Mouse (Mus musculus) MEL (cell line): ENCODE measurements around the gene 1700024P04Rik. TPM values are rescaled to one million over a fixed set of nuclear protein-coding genes. Genes with fewer than 3 reads are reported as not detected.

ENCODE experiments used
- DNase-seq: peaks from one replicate; pipeline ENCODE4 v3.0.0; 2011; ENCODE audit warnings: low read depth, low spot score
- H3K27ac ChIP-seq: 2 replicates; pipeline ENCODE4 v1.5.1; 2012; ENCODE audit warnings: low read depth, mild to moderate bottlenecking, control low read depth, low read length, moderate library complexity; ENCODE audit not compliant: control insufficient read depth
- H3K27me3 ChIP-seq, 2 experiments: fragments of 150-350 bp in 1 of 2; sonication (generic) in 1 of 2; 2 replicates each; pipeline ENCODE4 v1.6.1; 2012; ENCODE audit warnings: low read length in 2 of 2, mild to moderate bottlenecking in 2 of 2, improper control_type of control experiment in 1 of 2, moderate library complexity in 1 of 2; ENCODE audit not compliant: insufficient read depth in 2 of 2, control insufficient read depth in 1 of 2
- H3K36me3 ChIP-seq, 2 experiments: 2 replicates each; pipeline ENCODE4 v1.6.1; 2012 to 2014; ENCODE audit warnings: low read length in 2 of 2, improper control_type of control experiment in 1 of 2, inconsistent platforms in 1 of 2, mild to moderate bottlenecking in 1 of 2; ENCODE audit not compliant: insufficient read depth in 2 of 2, control insufficient read depth in 1 of 2
- H3K4me1 ChIP-seq, 2 experiments: fragments of 150-350 bp in 1 of 2; sonication (generic) in 1 of 2; 2 replicates each; pipeline ENCODE4 v1.6.1; 2012; ENCODE audit warnings: low read length in 2 of 2, improper control_type of control experiment in 1 of 2, mild to moderate bottlenecking in 1 of 2; ENCODE audit not compliant: insufficient read depth in 2 of 2, control insufficient read depth in 1 of 2
- H3K4me3 ChIP-seq, 2 experiments: fragments of 150-350 bp in 1 of 2; sonication (generic) in 1 of 2; 2 replicates each; pipeline ENCODE4 v1.5.1; 2012; ENCODE audit warnings: low read depth in 2 of 2, low read length in 2 of 2, mild to moderate bottlenecking in 2 of 2, moderate library complexity in 2 of 2, control low read depth in 1 of 2, improper control_type of control experiment in 1 of 2; ENCODE audit not compliant: control insufficient read depth in 1 of 2, insufficient read depth in 1 of 2
- H3K79me2 ChIP-seq: 2 replicates; pipeline ENCODE4 v1.6.1; 2012; ENCODE audit warnings: mild to moderate bottlenecking, low read length, moderate library complexity; ENCODE audit not compliant: control insufficient read depth, poor library complexity, insufficient read depth
- H3K9ac ChIP-seq: 2 replicates; pipeline ENCODE4 v1.6.1; 2012; ENCODE audit warnings: low read depth, mild to moderate bottlenecking, control low read depth, low read length, moderate library complexity; ENCODE audit not compliant: control insufficient read depth, poor library complexity, severe bottlenecking
- H3K9me3 ChIP-seq: fragments of 150-350 bp; sonication (generic); replicated peaks from 2 replicates; pipeline ENCODE4 v1.6.1; 2012; ENCODE audit warnings: mild to moderate bottlenecking, low read length, improper control_type of control experiment, moderate library complexity; ENCODE audit not compliant: insufficient read depth
- CHD1 ChIP-seq: IDR thresholded peaks from 2 replicates; pipeline ENCODE4 v1.6.1; 2012; ENCODE audit warnings: low read depth, mild to moderate bottlenecking, inconsistent platforms, low read length, improper control_type of control experiment
- E2F4 ChIP-seq: IDR thresholded peaks from 2 replicates; pipeline ENCODE4 v1.6.1; 2011; ENCODE audit warnings: low read depth, low read length, improper control_type of control experiment, borderline replicate concordance
- ETS1 ChIP-seq: IDR thresholded peaks from 2 replicates; pipeline ENCODE4 v1.6.1; 2012; ENCODE audit warnings: low read depth, mild to moderate bottlenecking, inconsistent platforms, low read length, improper control_type of control experiment, moderate library complexity
- GABPA ChIP-seq: IDR thresholded peaks from 2 replicates; pipeline ENCODE4 v1.6.1; 2012; ENCODE audit warnings: low read depth, mild to moderate bottlenecking, inconsistent platforms, low read length, improper control_type of control experiment, moderate library complexity
- HCFC1 ChIP-seq: IDR thresholded peaks from 2 replicates; pipeline ENCODE4 v1.6.1; 2012; ENCODE audit warnings: low read depth, mild to moderate bottlenecking, inconsistent platforms, low read length, improper control_type of control experiment, moderate library complexity
- KAT2A ChIP-seq: conservative IDR thresholded peaks from 2 replicates; pipeline ENCODE4 v1.6.1; 2012; ENCODE audit warnings: low read depth, low read length, improper control_type of control experiment, inconsistent platforms
- MAFK ChIP-seq: IDR thresholded peaks from 2 replicates; pipeline ENCODE4 v1.6.1; 2011; ENCODE audit warnings: low read depth, mild to moderate bottlenecking, low read length, improper control_type of control experiment, borderline replicate concordance
- MAX ChIP-seq: IDR thresholded peaks from 2 replicates; pipeline ENCODE4 v1.6.1; 2011; ENCODE audit warnings: low read length, improper control_type of control experiment
- MAZ ChIP-seq: IDR thresholded peaks from 2 replicates; pipeline ENCODE4 v1.6.1; 2012; ENCODE audit warnings: low read depth, mild to moderate bottlenecking, inconsistent platforms, low read length, improper control_type of control experiment
- MXI1 ChIP-seq: IDR thresholded peaks from 2 replicates; pipeline ENCODE4 v1.6.1; 2011; ENCODE audit warnings: mild to moderate bottlenecking, low read depth, low read length, improper control_type of control experiment
- MYB ChIP-seq: IDR thresholded peaks from 2 replicates; pipeline ENCODE4 v1.6.1; 2011; ENCODE audit warnings: mild to moderate bottlenecking, low read depth, low read length, improper control_type of control experiment
- MYC ChIP-seq: IDR thresholded peaks from 2 replicates; pipeline ENCODE4 v1.6.1; 2011; ENCODE audit warnings: low read depth, mild to moderate bottlenecking, low read length, improper control_type of control experiment, moderate library complexity
- NELFE ChIP-seq: IDR thresholded peaks from 2 replicates; pipeline ENCODE4 v1.6.1; 2011; ENCODE audit warnings: low read depth, low read length, improper control_type of control experiment
- POLR2A ChIP-seq, 2 experiments: IDR thresholded peaks; 2 replicates each; pipeline ENCODE4 v1.6.1; 2011 to 2012; ENCODE audit warnings: low read length in 2 of 2, mild to moderate bottlenecking in 2 of 2, control low read depth in 1 of 2, improper control_type of control experiment in 1 of 2, low read depth in 1 of 2, moderate library complexity in 1 of 2; ENCODE audit not compliant: control insufficient read depth in 1 of 2, insufficient read depth in 1 of 2, poor library complexity in 1 of 2
- POLR2AphosphoS2 ChIP-seq: IDR thresholded peaks from 2 replicates; pipeline ENCODE4 v1.6.1; 2011; ENCODE audit warnings: low read length, improper control_type of control experiment
- RCOR1 ChIP-seq: IDR thresholded peaks from 2 replicates; pipeline ENCODE4 v1.6.1; 2012; ENCODE audit warnings: low read depth, mild to moderate bottlenecking, inconsistent platforms, low read length, improper control_type of control experiment
- TBP ChIP-seq: IDR thresholded peaks from 2 replicates; pipeline ENCODE4 v1.8.0; 2011; ENCODE audit warnings: low read depth, low read length, improper control_type of control experiment
- UBTF ChIP-seq: IDR thresholded peaks from 2 replicates; pipeline ENCODE4 v1.6.1; 2012; ENCODE audit warnings: low read depth, mild to moderate bottlenecking, inconsistent platforms, low read length, improper control_type of control experiment, moderate library complexity, borderline replicate concordance; ENCODE audit not compliant: insufficient read depth
- USF2 ChIP-seq, 2 experiments: IDR thresholded peaks; 2 replicates each; pipeline ENCODE4 v1.6.1; 2011 to 2012; ENCODE audit warnings: improper control_type of control experiment in 2 of 2, low read length in 2 of 2, borderline replicate concordance in 1 of 2, inconsistent platforms in 1 of 2, low read depth in 1 of 2, mild to moderate bottlenecking in 1 of 2; ENCODE audit not compliant: insufficient read depth in 1 of 2
- ZC3H11A ChIP-seq: IDR thresholded peaks from 2 replicates; pipeline ENCODE4 v1.6.1; 2012; ENCODE audit warnings: low read depth, mild to moderate bottlenecking, inconsistent platforms, low read length, improper control_type of control experiment
- ZKSCAN1 ChIP-seq: IDR thresholded peaks from 2 replicates; pipeline ENCODE4 v1.6.1; 2012; ENCODE audit warnings: low read depth, mild to moderate bottlenecking, inconsistent platforms, low read length, improper control_type of control experiment, moderate library complexity
- ZNF384 ChIP-seq: IDR thresholded peaks from 2 replicates; pipeline ENCODE4 v1.6.1; 2012; ENCODE audit warnings: low read depth, mild to moderate bottlenecking, inconsistent platforms, low read length, improper control_type of control experiment
- polyA plus RNA-seq, 2 experiments: library from polyadenylated mRNA; stranded (reverse) in 1 of 2; unstranded in 1 of 2; fragments of >175 nt in 1 of 2; fragments of >200 nt in 1 of 2; gene quantifications; 2 replicates each; pipeline versions ENCODE4 v1.2.1 to v1.2.4; 2012; ENCODE audit warnings: low replicate concordance in 2 of 2, low read depth in 1 of 2; ENCODE audit not compliant: insufficient read length in 2 of 2, insufficient read depth in 1 of 2, missing spikeins in 1 of 2
- total RNA-seq: library from RNA; depleted of rRNA; stranded (reverse); fragments of 300-350 nt; gene quantifications from 2 replicates; pipeline ENCODE4 v1.2.3, GENCODE M21; 2012

Gene 1700024P04Rik
- total and polyA plus RNA-seq, 3 experiments, result not detected

- H3K9ac ChIP-seq, result no peak overlapping the region
- H3K27me3 ChIP-seq, result no peaks in the 10 kb centered on the region
- no peaks in the 10 kb centered on the region for H3K4me1 ChIP-seq
- TF ChIP-seq POLR2A (IDR thresholded peaks at IDR 0.05; ENCODE audit: control insufficient read depth in 1 of 2, insufficient read depth in 1 of 2, low read depth in 1 of 2, low read length in 2 of 2, poor library complexity in 1 of 2), result no peak
- no peak for TF ChIP-seq MAX
- no peak for TF ChIP-seq KAT2A
- TF ChIP-seq MXI1, result no peak
- TF ChIP-seq ETS1, result no peak
- TF ChIP-seq MYB, result no peak
- no peak for TF ChIP-seq UBTF
- TF ChIP-seq ZC3H11A, result no peak
- no peak for TF ChIP-seq NELFE
- TF ChIP-seq E2F4, result no peak
- no peak for TF ChIP-seq CHD1
- TF ChIP-seq TBP, result no peak
- no peak for TF ChIP-seq POLR2AphosphoS2
- no peak for TF ChIP-seq ZKSCAN1
- TF ChIP-seq GABPA, result no peak
- no peak for TF ChIP-seq HCFC1
- no peak for TF ChIP-seq MYC
- TF ChIP-seq MAZ, result no peak
- no peaks in the 10 kb centered on the region for H3K79me2 ChIP-seq
- no peaks in the 10 kb centered on the region for H3K9me3 ChIP-seq
- H3K27ac ChIP-seq, result no peak overlapping the region
- H3K4me3 ChIP-seq, result no peak overlapping the region
- DNase-seq, result no peak
- H3K36me3 ChIP-seq, result no peaks in the 10 kb centered on the region
These were observed 26.2 kb downstream of the 1700024P04Rik start for GRCm38 (mm10) chr13:98958177-98958576.

DNA sequence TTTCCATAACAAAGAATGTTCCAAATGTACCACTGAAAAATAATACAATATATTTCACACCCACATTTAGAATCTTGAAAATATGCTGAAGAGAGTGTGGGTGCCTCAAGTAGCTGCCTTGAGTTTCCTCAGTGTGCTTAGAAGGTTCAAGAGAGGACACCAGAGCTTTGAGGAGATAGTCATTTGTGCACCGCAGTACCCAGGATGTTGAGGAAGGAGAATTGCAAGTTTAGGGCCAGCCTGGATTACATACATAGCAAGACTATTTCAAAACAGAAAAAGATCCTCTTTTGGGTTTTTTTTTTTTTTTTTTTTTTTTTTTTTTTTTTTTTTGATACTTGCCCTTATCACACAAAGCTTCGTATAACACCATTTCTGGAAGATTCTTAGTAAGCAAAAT is 28.2 kb downstream of the 1700024P04Rik start:
- Histone ChIP-seq H3K4me3 (no peak overlapping the region), H3K36me3 (no peaks in the 10 kb centered on the region), H3K27ac (no peak overlapping the region), H3K27me3 (no peaks in the 10 kb centered on the region), H3K4me1 (no peaks in the 10 kb centered on the region), H3K79me2 (no peaks in the 10 kb centered on the region), H3K9me3 (no peaks in the 10 kb centered on the region), H3K9ac (no peak overlapping the region)
- TF ChIP-seq USF2 (IDR thresholded peaks at IDR 0.05; ENCODE audit: borderline replicate concordance in 1 of 2, insufficient read depth in 1 of 2, low read depth in 1 of 2, low read length in 2 of 2) (no peak), MAZ (no peak), RCOR1 (no peak), ZNF384 (peak; percentile 59), MAFK (no peak)
- DNase-seq, result no peak
